Mouse (Mus musculus) liver, embryonic 15.5 days (tissue): Measurements from ENCODE around the gene Add1. TPM values are rescaled to one million over a fixed set of nuclear protein-coding genes. Genes with fewer than 3 reads are reported as not detected.
A peak's percentile ranks its signal among the peaks of the same experiment; 100 is the strongest.

ENCODE experiments used
- microRNA-seq: library from miRNA; unstranded; fragments of <30 nt; microRNA quantifications from one replicate; pipeline ENCODE4, GENCODE M21; 2016
- polyA plus RNA-seq: library from polyadenylated mRNA; unstranded; fragments of >200 nt; fragmentation: Nextera tagmentation; extraction: Ambion mirVana; gene quantifications from 2 replicates; pipeline ENCODE4 v1.2.1, GENCODE M21; 2015

The Add1 gene
- polyA plus RNA-seq, 1 experiment from 2014 or later: 135 TPM

Small RNA genes within 50 kb of the gene (microRNA-seq; reads per million reads assigned to microRNA genes)
- 6.9 reads per million, percentile 23 among the genes with 10 or more reads in this experiment for gene Mir7036b

Other genes with a start within 250 kb of the Add1 start
- gene Rnf4, start 237.4 kb upstream of the Add1 start, polyA plus RNA-seq: 69.8 and 71.7 TPM in 2 replicates
- 3.2 and 4.3 TPM in 2 replicates for gene Fam193a, start 203.7 kb upstream of the Add1 start, polyA plus RNA-seq
- 5.5 and 5.9 TPM in 2 replicates for gene Tnip2, start 59.7 kb upstream of the Add1 start, polyA plus RNA-seq
- 3.7 and 5.5 TPM in 2 replicates for gene Sh3bp2, start 47.8 kb upstream of the Add1 start, polyA plus RNA-seq
- gene Mfsd10, start 63.5 kb downstream of the Add1 start, polyA plus RNA-seq: 50.6 and 51.1 TPM in 2 replicates
- gene Nop14, start 86.5 kb downstream of the Add1 start, polyA plus RNA-seq: 10.8 and 11.3 TPM in 2 replicates
- gene Grk4, start 86.7 kb downstream of the Add1 start, polyA plus RNA-seq: 0.48 and 0.67 TPM in 2 replicates
- gene Htt, start 188.1 kb downstream of the Add1 start, polyA plus RNA-seq: 4.8 and 6.1 TPM in 2 replicates